Mouse (Mus musculus): Measurements from ENCODE around the gene Ddx54.

Ddx54 gene

DNA sequence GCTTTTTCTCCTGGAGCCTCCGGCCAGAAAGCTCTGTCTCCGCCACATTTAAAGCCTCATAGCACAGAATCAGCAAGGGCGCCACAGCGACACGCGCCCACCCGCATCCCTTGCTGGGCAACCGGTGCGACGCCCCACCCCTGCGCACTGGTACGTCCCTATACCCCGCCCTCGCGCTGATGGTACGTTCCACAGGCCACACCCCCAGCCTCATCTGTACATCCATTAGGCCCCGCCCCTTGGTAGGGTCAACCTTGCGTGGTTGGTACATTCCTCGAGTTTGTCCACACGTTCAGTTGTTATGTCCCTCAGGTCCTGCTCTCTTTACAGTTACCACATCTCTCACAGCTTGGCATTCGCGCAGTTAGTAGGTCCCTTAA is at the start of gene Ddx54, which contains the start of gene Rita1:
Gene Ddx54 (plus strand): TSS at position 298 of the 380 bp plus-strand sequence.
Gene Rita1 (minus strand): TSS at position 148 of the 380 bp plus-strand sequence.
- DNase-seq (ENCODE audit: low read depth, low spot score) = no peak

DNA sequence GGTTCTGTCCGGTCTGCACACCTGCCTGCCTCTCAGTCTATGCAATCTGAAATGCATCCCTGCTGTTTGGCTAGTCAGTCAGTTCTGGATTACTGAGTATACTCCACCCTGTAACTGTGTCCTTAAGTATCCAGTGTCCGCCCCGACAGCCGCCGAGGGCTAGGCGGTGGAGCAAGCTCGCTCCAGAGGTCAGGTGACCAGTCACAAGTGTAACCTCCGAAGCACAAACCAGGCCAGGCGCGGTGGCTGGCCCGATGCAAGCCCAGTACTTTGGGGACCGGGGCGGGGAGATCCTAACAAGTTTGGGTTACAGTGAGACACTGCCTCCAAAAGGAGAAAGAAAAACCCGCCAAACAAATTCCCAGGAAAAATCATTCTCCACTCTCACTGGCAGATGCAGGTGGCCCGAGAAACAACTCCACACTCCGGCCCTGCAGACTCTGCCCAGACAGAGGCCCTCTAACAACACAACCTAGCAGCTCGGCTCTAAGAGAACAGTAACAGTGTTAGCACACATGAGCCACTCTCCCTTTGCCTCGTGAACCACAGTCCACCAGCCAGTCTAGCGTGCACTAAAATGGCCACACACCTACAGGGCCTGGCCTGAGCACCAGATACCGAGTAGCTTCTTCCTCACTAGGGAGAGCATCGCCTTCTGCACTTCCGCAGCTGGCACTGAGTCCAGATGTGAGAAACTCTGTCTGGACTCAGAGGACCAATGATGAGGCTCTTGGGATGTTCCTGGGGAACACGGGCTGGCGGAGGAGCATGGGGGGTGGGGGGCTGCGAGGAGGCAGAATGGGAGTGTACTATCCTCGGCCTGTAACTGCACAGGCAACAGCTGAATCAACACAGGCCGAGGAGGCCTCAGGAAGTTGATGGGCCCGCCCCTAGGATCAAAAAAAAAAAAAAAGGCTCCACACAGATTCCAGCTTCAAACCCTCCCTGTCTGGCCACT is 49.3 kb upstream of the Ddx54 start:
- no peak for DNase-seq (ENCODE audit: low read depth, low spot score)

GRCm38 (mm10) chr5:120563914-120564311 is 48.6 kb upstream of the Ddx54 start:
- DNase-seq (ENCODE audit: low read depth, low spot score) = no peak

GRCm38 (mm10) chr5:120565171-120565905 is 47.2 kb upstream of the Ddx54 start:
- DNase-seq (ENCODE audit: low read depth, low spot score) = no peak

DNA sequence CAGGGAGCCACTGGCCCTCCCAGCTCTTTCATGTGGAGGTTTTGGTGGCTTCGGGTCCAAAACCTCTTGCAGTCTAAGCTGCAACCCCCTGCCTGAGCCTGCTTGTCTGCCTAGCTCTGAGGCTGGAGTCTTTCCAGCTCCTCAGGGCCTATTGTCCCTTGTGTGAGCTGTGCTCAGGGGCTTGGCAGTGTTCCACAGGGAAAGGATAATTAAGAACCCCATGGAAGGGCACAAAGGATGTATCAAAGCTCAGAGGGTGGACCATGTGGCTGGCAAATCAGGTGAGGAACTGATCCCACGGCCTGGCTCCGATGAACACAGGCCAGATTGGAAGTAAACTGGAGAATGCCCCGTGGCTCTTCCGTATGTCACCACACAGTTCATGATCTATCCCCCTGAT is 46.4 kb upstream of the Ddx54 start:
- DNase-seq (ENCODE audit: low read depth, low spot score) = no peak

DNA sequence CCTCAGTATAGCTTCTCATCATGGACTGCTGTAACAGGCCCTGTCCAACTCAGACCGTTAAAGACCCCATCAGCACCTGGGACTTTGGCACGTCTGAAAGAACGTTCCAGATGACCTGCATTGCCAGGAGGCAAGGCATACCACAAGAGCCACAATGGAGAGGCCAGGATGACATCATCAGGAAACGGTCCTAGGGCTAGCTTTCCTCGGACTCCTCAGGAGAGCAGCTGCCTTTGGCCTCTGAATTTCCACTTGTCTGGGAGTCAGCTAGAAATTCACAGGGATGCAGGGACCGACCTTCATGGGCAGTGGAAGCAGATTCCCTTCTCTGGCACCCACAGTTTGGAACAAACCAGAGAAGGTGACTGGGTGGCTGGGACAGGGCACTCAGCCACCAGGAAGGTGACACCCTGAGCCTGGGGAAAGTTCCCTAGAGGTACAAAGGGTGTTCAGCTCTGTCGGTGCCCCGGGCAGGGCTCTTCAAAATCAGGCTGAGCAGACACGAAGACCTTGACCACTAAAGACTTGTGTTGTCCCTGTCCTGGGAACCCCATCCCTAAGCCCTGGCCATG is 45.8 kb upstream of the Ddx54 start:
- no peak for DNase-seq (ENCODE audit: low read depth, low spot score)

DNA sequence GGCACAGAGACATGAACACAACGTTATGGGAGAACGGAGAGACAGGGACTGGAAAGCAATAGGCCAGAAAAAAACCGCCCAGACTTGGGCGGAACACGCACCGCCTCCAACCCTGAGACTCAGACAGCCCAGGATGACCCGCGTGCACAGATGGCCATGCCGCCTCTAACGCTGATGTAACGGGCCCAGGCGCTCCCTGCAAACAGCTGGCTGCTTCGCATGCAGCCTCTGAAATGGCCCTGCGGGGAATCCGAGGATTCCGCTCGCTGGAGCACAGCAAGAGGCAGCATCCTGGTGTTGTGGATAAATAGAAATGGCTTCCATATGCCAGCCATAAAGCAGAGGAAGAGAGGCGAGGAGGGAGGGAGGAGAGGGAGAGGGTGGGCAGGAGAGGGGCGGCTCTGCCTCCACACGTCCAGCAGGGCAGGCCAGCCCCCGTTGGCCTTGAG is 45.3 kb upstream of the Ddx54 start:
- DNase-seq (ENCODE audit: low read depth, low spot score) = no peak

DNA sequence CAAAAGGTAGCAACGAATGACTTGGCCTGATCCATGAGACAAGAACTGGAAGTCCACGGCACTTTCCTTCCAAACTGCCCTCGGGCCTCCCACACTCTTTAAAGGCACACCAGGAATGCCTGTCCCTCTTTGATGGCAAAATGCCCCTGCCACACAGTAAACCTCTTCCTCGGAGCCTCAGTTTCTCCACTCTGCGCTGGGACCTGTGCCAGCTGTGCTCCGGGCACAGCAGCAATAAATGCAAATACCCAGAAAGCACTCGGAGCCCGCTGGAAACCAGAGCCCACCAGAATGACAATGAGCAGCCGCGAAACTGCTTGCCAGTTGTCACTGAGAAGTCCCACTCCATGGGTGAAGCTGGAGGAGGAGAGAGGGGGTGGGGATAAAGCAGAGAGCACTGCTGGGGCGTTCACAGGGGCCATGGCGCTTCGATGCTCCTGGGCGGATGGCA is 44.8 kb upstream of the Ddx54 start:
- DNase-seq (ENCODE audit: low read depth, low spot score) = no peak

DNA sequence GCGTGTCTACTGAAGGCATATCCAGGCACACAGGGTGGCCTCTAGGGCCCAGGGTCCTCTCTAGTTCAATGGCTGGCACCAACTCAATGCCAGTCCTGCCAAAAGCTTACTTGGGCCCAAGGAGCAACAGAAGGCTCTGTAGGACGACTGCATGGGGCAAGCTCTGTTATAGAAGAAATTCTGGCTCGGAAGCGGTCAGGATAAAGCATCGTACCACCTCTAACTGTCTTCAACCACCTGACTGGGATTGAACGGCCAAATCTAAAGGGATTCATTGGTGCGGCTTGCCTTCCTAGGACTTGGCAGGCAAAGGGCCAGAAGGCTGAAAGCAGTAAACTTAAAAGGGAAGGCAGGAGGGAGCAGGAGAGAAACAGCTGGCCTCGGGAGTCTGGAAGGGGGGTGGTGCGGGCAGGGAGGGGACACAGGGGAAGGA is 44.2 kb upstream of the Ddx54 start:
- DNase-seq (ENCODE audit: low read depth, low spot score) = no peak

DNA sequence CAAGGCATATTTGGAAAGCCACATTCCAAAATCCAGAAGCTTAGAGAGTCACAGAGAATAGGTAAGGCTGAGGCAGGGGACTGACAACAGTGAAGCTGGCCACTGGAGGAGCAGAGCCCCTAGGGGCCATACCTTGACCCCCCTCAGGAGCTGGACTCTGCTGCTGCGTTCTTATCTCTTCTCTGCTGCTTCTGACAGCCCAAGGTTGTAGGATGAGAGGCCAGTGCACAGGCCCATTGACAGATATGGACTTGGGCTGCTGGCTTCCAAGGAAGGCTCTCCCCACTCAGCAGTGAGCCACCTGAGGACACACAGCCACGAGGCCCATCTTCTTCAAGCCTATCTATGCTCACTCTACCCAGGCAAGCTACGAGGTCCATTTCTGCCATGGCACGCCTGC is 43.6 kb upstream of the Ddx54 start:
- no peak for DNase-seq (ENCODE audit: low read depth, low spot score)

DNA sequence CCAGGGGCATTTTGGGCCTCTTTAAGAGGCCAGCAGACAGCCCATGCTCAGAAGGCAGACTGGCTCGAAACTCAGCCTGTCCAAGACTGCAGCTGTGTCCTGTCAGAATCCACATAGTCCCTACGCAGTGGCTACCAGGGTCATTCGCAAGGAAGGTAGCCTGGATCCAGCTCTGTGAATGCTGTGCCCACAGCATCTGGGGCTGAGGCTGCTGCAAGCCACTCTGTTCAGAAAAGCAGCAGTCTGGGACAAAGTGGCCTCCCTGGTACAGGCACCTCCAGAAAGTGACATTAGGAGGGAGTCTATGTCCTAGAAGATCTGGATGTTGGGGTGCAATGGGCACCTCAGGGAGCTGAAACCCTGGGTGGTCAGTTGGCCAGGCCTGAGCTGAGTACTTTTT is 42.7 kb upstream of the Ddx54 start:
- DNase-seq (ENCODE audit: low read depth, low spot score) = no peak

- DNase-seq (ENCODE audit: low read depth, low spot score) = no peak
Measured at GRCm38 (mm10) chr5:120570289-120570897, 42.1 kb upstream of the Ddx54 start.

- DNase-seq (ENCODE audit: low read depth, low spot score) = no peak
Measured at GRCm38 (mm10) chr5:120571056-120571740, 41.3 kb upstream of the Ddx54 start.

- DNase-seq (ENCODE audit: low read depth, low spot score) = no peak
Measured at GRCm38 (mm10) chr5:120574469-120575063, 38.0 kb upstream of the Ddx54 start.

GRCm38 (mm10) chr5:120576781-120577301 is 35.7 kb upstream of the Ddx54 start:
- DNase-seq (ENCODE audit: low read depth, low spot score) = no peak

GRCm38 (mm10) chr5:120577935-120578441 is 34.6 kb upstream of the Ddx54 start:
- DNase-seq (ENCODE audit: low read depth, low spot score) = no peak

DNA sequence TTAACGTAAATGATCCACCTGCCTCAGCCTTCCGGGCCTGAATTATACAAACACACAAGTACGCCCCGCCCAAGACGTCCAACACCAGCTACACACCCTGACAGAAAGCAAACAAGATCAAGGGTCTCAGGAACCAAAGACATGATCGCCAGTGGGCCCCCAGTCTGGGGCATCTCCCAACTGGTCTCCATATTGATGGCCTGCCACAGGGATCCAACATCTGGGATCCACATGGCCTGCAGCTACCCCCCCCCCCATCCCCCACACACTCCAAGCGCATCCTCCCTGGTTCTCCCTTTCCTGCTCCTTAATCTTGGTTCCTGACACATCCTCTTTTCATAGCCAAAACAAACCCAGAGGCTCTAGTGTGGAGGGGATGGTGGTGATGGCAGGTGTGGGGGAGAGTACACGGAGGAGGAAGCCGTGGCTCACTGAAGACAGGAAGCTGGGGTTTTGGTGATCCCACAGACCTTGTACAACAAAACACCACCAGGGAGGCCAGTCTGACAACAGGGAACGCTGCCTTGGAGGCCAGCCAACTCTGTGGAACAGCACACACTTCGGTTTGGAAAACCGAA is 33.9 kb upstream of the Ddx54 start:
- DNase-seq (ENCODE audit: low read depth, low spot score) = no peak

DNA sequence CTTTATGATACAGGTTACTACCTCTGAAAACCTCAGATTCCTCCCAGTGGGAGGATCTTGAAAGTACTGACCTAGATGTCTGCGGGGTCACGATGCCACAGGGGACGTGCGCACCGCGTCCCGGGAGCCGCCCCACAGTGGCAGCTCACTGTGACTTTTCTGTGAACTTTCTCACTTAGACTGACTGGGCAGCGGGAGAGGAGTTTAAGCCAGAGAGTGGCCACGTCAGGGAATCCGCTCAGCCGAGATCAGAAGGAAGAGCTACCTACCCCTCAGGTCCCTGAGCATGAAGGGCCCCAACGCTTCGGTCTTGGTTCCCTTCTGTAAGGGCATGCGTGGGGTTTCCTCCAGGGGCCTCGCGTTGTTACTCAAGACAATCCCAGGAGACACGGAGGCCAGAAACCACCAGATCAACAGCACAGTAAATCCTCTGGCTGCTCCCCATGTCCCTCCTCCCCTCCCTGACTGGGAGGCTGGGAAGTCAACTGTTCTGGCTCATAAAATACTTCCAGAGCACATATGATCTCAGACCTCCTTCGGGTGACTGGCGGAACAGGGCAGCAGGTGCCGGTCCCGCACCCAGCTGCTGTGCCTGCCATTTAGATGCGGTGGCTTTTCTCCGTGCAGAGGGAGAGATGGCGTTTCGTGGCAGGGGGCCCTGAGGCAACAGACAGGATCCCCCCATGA is 33.2 kb upstream of the Ddx54 start:
- no peak for DNase-seq (ENCODE audit: low read depth, low spot score)

Measured in telencephalon, adult 2 months (tissue).